Mouse (Mus musculus): ENCODE measurements around the gene Nanos1.

Nanos1 gene

GRCm38 (mm10) chr19:60788214-60788960, 32.6 kb downstream of the Nanos1 start:
- no peak for DNase-seq (ENCODE audit: low spot score in 2 of 2)

GRCm38 (mm10) chr19:60789452-60789851, 33.7 kb downstream of the Nanos1 start:
- no peak for DNase-seq (ENCODE audit: low spot score in 2 of 2)

DNA sequence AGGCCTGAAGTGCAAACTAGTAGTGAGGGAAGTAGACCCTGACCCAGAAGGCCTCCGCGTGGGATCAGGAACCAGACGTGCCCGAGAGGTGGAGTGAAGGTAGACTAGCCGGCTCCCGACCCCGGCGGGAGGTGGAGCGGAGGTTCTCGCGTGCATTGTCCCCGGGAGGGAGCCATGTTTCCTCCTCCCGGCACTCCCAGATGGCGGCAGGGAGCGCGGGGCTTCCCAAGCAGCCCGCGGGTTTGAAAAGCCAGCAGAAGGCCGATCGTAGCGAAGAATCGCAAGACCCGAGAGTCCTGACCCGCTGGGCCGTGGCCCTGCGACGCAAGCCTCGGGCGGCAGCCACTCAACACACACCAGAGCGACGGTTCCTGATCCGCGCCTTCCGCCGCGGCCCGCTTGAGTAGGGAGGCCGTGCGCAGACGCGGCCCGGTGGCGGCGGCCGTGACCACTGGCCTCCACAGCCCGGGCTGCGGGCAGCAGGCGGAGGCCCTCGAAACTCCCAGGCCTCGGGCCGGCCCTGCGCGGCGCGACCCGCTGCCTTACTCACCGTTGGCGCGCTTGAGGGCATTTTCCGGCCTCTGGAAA, 34.2 kb downstream of the Nanos1 start:
- peak; percentile 53 to 86 for DNase-seq (ENCODE audit: low spot score in 2 of 2)

DNA sequence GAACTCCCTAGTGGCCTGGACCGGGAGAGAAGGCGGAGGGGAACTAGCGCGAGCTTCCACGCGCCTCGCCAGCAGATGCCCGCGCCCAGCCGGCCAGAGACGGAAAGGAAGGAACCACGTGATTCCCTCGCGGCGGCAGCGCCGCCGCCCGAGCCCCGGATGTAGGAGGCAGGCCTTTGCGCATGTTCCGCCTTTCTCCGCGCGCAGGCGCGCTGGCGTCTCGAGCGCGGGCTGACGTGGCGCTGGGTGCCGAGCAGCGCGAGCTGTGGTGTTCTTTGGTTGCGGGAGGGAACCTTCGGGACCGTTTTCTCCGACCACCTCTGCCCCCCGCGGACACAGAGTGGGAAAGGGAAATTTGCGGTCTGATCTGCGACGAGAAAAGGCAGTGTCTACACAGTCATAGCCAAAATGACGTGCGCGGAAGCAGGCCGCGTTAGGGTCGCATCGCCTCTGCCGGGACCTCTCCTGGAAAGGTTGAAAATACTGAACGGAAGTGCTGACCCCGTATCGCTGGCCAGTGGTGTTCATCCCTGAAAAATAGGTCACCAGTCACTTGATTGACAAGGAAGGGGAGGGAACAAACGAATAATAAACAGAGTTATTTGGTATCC, 34.9 kb downstream of the Nanos1 start, which contains the start of gene Eif3a:
Gene Eif3a (minus strand): TSS at position 108 of the 611 bp plus-strand sequence.
- DNase-seq (ENCODE audit: low spot score in 2 of 2), result peak; percentile 94 to 97

GRCm38 (mm10) chr19:60791164-60791563, 35.4 kb downstream of the Nanos1 start:
- no peak for DNase-seq (ENCODE audit: low spot score in 2 of 2)

DNA sequence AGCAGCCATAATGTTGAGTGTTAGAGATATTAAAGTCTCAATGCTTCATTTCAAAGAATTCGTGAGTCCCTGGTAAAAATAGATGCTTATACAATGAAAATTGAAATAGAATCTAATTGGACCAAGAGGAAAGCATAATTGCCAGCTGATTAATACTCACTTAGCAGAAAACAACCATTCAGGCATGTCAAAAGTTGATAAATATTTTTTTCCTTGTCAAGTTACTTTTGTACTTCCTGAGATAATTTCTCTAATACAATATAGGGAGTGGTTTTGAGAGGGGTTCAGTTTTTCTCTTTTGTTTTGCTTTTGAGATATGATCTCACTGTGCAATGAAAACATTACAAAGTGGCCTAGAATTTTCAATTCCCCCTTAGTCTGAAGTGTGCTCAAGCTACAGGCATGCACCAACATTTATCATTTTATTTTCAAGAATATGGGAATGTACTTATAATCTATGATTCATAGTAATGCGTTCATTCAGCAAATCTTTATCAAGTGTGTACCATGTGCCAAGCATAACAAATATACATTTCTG, 37.5 kb downstream of the Nanos1 start:
- no peak for DNase-seq (ENCODE audit: low spot score in 2 of 2)

GRCm38 (mm10) chr19:60795244-60795643, 39.5 kb downstream of the Nanos1 start:
- no peak for DNase-seq (ENCODE audit: low spot score in 2 of 2)

DNA sequence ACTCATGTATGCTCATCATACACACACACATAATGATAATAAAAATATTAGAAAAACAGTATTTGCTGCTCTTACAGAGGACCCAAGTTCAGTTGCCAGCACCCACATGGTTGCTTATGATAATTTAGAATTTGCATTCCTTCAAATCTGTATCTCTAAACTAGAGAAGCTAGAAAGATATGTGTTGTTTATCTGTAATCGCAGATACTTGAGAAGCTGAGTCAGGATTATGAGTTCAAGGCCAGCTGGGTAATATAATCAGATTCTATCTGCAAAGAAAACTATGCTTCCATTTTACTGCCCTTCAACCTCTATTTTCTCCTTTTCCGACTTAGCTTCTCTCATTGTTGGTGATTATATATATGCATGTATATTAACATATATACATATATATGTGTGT, 41.6 kb downstream of the Nanos1 start:
- no peak for DNase-seq (ENCODE audit: low spot score in 2 of 2)

DNA sequence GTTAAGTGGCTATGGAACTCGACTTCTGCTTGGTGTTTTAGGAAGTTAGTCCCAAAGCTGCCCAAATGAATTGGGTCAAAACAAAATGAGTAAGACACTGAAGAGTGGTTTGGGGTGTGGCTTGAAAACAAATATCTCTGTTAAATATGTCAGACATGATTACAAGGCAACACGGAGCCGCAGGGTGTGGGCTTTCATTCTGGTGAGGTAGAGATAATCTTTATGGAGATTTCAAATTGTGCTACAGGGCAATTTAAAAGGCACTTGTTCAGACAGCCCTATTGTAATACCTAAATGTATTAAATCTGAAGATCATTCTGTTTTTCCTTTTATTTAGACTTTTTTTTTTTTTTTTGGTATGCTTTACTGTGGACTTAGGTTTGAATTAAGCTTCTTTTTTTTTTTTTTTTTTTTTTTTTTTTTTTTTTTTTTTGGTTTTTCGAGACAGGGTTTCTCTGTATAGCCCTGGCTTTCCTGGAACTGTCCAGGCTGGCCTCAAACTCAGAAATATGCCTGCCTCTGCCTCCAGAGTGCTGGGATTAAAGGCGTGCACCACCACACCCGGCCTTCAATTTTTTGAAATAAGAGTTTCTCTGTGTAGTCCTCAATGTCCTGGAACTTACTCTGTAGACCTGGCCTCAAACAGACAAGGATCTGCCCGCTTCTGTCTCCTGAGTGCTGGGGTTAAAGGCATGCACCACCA, 44.2 kb downstream of the Nanos1 start:
- peak in 1 of 2 experiments; percentile 35 for DNase-seq (ENCODE audit: low spot score in 2 of 2)

GRCm38 (mm10) chr19:60804903-60805302, 49.1 kb downstream of the Nanos1 start:
- DNase-seq (ENCODE audit: low spot score in 2 of 2), result no peak

All from spleen, postnatal 4 days (tissue).